Mouse (Mus musculus): ENCODE results near the gene Phf6.

DNA sequence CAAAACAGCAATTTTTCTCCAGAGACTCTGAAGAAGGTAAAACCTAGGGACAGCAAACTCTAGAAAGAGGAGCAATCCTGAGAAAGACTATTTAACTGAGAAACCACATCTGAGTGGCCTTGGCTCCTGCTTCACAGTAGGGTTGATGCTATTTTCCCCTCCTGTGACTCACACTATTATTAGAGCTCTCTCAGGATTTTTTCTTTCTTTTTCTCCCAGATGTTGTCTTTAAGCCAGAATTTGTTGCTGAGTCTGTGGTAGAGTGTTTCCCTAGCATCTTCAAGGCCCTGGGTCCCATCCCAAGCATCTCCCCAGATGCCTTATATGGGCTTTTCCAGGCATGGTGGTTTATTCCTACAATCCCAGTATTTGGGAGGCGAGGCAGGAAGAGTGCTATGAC is 60.1 kb downstream of the Phf6 start:
- TF ChIP-seq CTCF (IDR thresholded peaks at IDR 0.05; ENCODE audit: control insufficient read depth, insufficient read depth, low read length), result no peak
- no peak for TF ChIP-seq POLR2A (IDR thresholded peaks at IDR 0.05; ENCODE audit: borderline replicate concordance, control insufficient read depth, low read depth, low read length)

Data from bone marrow, adult 2 months (tissue).